Mouse (Mus musculus) CH12.LX (cell line): ENCODE measurements at regions not wholly inside any gene's neighbourhood (a gene's known extent, or its start where the extent isn't known, plus 50 kb on each side); places are given as distances from the start of the nearest gene placed in this dataset.

Experiments used
- DNase-seq: peaks from one replicate; pipeline ENCODE4 v3.0.0-alpha.2; 2013; ENCODE audit errors: extremely low read depth
- H3K27ac ChIP-seq: 2 replicates; pipeline ENCODE4 v1.5.1; 2012; ENCODE audit warnings: low read depth, mild to moderate bottlenecking, control low read depth, moderate library complexity; ENCODE audit not compliant: insufficient read depth
- H3K27me3 ChIP-seq: replicated peaks from 2 replicates; pipeline ENCODE3; 2012; ENCODE audit warnings: inconsistent platforms
- H3K36me3 ChIP-seq, 2 experiments: replicated peaks in 1 of 2; 2 replicates each; pipeline versions ENCODE3 to v1.6.1; 2012; ENCODE audit warnings: inconsistent platforms in 1 of 2, low read length in 1 of 2, mild to moderate bottlenecking in 1 of 2, mixed read lengths in 1 of 2, moderate library complexity in 1 of 2; ENCODE audit not compliant: control insufficient read depth in 1 of 2, insufficient read depth in 1 of 2
- H3K4me1 ChIP-seq, 2 experiments: 2 replicates each; pipeline ENCODE4 v1.6.1; 2012; ENCODE audit warnings: inconsistent platforms in 1 of 2, moderate library complexity in 1 of 2; ENCODE audit not compliant: insufficient read depth in 2 of 2, control insufficient read depth in 1 of 2
- H3K4me2 ChIP-seq: 2 replicates; pipeline ENCODE4 v1.6.1; 2012; ENCODE audit warnings: low read depth, mild to moderate bottlenecking, control low read depth; ENCODE audit not compliant: poor library complexity, insufficient read depth, severe bottlenecking
- H3K4me3 ChIP-seq, 3 experiments: fragments of 150-350 bp in 1 of 3; sonication (generic) in 1 of 3; replicated peaks in 1 of 3; 2 replicates each; pipeline versions ENCODE3 to v1.5.1; 2011 to 2012; ENCODE audit warnings: low read depth in 2 of 3, low read length in 2 of 3, mild to moderate bottlenecking in 2 of 3, moderate library complexity in 2 of 3, control low read depth in 1 of 3, improper control_type of control experiment in 1 of 3, inconsistent platforms in 1 of 3, mixed read lengths in 1 of 3; ENCODE audit not compliant: poor library complexity in 1 of 3
- H3K79me2 ChIP-seq: replicated peaks from 2 replicates; pipeline ENCODE4 v1.6.1; 2012; ENCODE audit warnings: mild to moderate bottlenecking, moderate library complexity; ENCODE audit not compliant: control insufficient read depth, poor library complexity, insufficient read depth, severe bottlenecking; ENCODE audit errors: extremely low read depth
- H3K9ac ChIP-seq: 2 replicates; pipeline ENCODE4 v1.6.1; 2012; ENCODE audit warnings: low read depth, mild to moderate bottlenecking, control low read depth, moderate library complexity; ENCODE audit not compliant: insufficient read depth
- H3K9me3 ChIP-seq: replicated peaks from 2 replicates; pipeline ENCODE3; 2012; ENCODE audit warnings: low read length, inconsistent platforms, mixed read lengths
- CHD1 ChIP-seq: IDR thresholded peaks from 2 replicates; pipeline ENCODE4 v1.6.1; 2012; ENCODE audit warnings: low read depth, low read length, improper control_type of control experiment, inconsistent platforms
- CHD2 ChIP-seq: IDR thresholded peaks from 2 replicates; pipeline ENCODE4 v1.6.1; 2011; ENCODE audit warnings: low read length, improper control_type of control experiment
- ELF1 ChIP-seq: IDR thresholded peaks from 2 replicates; pipeline ENCODE4 v1.6.1; 2014; ENCODE audit warnings: low read depth, mild to moderate bottlenecking, inconsistent platforms, low read length, improper control_type of control experiment
- MAFK ChIP-seq: IDR thresholded peaks from 2 replicates; pipeline ENCODE4 v1.6.1; 2011; ENCODE audit warnings: low read length, improper control_type of control experiment; ENCODE audit not compliant: insufficient replicate concordance
- MAX ChIP-seq: IDR thresholded peaks from 2 replicates; pipeline ENCODE4 v1.6.1; 2011; ENCODE audit warnings: low read length, improper control_type of control experiment
- MXI1 ChIP-seq: IDR thresholded peaks from 2 replicates; pipeline ENCODE4 v1.6.1; 2011; ENCODE audit warnings: mild to moderate bottlenecking, low read depth, low read length, improper control_type of control experiment
- MYC ChIP-seq: IDR thresholded peaks from 2 replicates; pipeline ENCODE4 v1.6.1; 2011; ENCODE audit warnings: low read depth, mild to moderate bottlenecking, improper control_type of control experiment, low read length
- NELFE ChIP-seq: IDR thresholded peaks from 2 replicates; pipeline ENCODE4 v1.6.1; 2011; ENCODE audit warnings: low read depth, low read length, improper control_type of control experiment
- NRF1 ChIP-seq: IDR thresholded peaks from 2 replicates; pipeline ENCODE4 v1.6.1; 2014; ENCODE audit warnings: low read depth, mild to moderate bottlenecking, inconsistent platforms, low read length, improper control_type of control experiment, moderate library complexity
- POLR2A ChIP-seq: IDR thresholded peaks from 2 replicates; pipeline ENCODE4 v1.6.1; 2011; ENCODE audit warnings: low read depth, mild to moderate bottlenecking, improper control_type of control experiment, low read length
- RAD21 ChIP-seq: IDR thresholded peaks from 2 replicates; pipeline ENCODE4 v1.6.1; 2011; ENCODE audit warnings: low read depth, mild to moderate bottlenecking, low read length, improper control_type of control experiment, moderate library complexity
- RCOR1 ChIP-seq: conservative IDR thresholded peaks from 2 replicates; pipeline ENCODE4 v1.6.1; 2012; ENCODE audit warnings: low read depth, mild to moderate bottlenecking, inconsistent platforms, low read length, improper control_type of control experiment
- SMC3 ChIP-seq: IDR thresholded peaks from 2 replicates; pipeline ENCODE4 v1.6.1; 2011; ENCODE audit warnings: low read depth, low read length, improper control_type of control experiment
- TBP ChIP-seq: conservative IDR thresholded peaks from 2 replicates; pipeline ENCODE4 v1.6.1; 2011; ENCODE audit warnings: low read depth, low read length, improper control_type of control experiment
- TCF12 ChIP-seq: IDR thresholded peaks from 2 replicates; pipeline ENCODE4 v1.6.1; 2014; ENCODE audit warnings: low read depth, mild to moderate bottlenecking, inconsistent platforms, low read length, improper control_type of control experiment
- UBTF ChIP-seq: IDR thresholded peaks from 2 replicates; pipeline ENCODE4 v1.6.1; 2012; ENCODE audit warnings: low read depth, mild to moderate bottlenecking, inconsistent platforms, low read length, improper control_type of control experiment, moderate library complexity
- ZMIZ1 ChIP-seq: IDR thresholded peaks from 2 replicates; pipeline ENCODE4 v1.6.1; 2012; ENCODE audit warnings: low read depth, mild to moderate bottlenecking, inconsistent platforms, low read length, improper control_type of control experiment
- ZNF384 ChIP-seq: IDR thresholded peaks from 2 replicates; pipeline ENCODE4 v1.6.1; 2012; ENCODE audit warnings: low read depth, low read length, improper control_type of control experiment, inconsistent platforms
- dilution Hi-C: fragments of 300-500 bp; cut with MboI; formaldehyde crosslinking; loops from 2 replicates; pipeline ENCODE4 v1.14.3; 2020; ENCODE audit warnings: low sequenced_read_pairs; ENCODE audit not compliant: extremely low pct_unique_long_range_greater_than_20kb, extremely low pct_ligation_motif_present
- in situ Hi-C: fragments of 300-500 bp; cut with MboI; formaldehyde crosslinking; loops from 3 replicates; pipeline ENCODE4 v1.14.3; 2019; ENCODE audit warnings: low sequenced_read_pairs, low pct_ligation_motif_present, low pct_unique_long_range_greater_than_20kb, mixed read lengths

DNA sequence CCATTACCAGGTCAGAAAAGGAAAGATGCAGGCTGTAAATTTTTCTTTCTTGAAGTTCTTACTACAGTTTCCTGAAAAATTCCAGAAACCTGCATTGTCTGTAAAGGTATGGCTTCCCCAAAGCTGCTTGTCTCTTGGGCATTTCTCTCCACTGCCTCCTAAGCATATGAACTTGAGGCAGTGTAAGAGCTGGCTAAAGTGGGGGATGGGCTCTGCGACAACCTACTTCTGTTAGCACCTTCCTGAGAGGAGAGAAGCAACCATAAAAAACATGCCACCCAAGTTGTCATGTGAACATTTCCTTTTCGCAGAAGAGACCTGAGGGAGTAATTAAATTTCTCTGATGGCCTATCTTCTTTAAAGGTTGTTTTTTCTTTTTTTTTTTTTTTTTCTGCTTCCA, 711.6 kb upstream of the Klhl29 start:
- Histone ChIP-seq H3K4me2 (no peak overlapping the region), H3K4me1 (no peaks in the 10 kb centered on the region), H3K9me3 (peaks cover 31% of the 10 kb centered on the region), H3K27ac (no peak overlapping the region), H3K79me2 (no peaks in the 10 kb centered on the region), H3K36me3 (no peaks in the 10 kb centered on the region), H3K4me3 (no peak overlapping the region), H3K9ac (no peak overlapping the region), H3K27me3 (no peaks in the 10 kb centered on the region)
- no peak for TF ChIP-seq MAFK
- TF ChIP-seq RAD21 = no peak
- TF ChIP-seq CHD1 = no peak
- TF ChIP-seq MYC = no peak
- no peak for TF ChIP-seq ELF1
- no peak for TF ChIP-seq ZMIZ1
- no peak for TF ChIP-seq MXI1
- no peak for TF ChIP-seq UBTF
- dilution Hi-C loops (no loop called here), in situ Hi-C loops (no loop called here)
- DNase-seq = no peak

DNA sequence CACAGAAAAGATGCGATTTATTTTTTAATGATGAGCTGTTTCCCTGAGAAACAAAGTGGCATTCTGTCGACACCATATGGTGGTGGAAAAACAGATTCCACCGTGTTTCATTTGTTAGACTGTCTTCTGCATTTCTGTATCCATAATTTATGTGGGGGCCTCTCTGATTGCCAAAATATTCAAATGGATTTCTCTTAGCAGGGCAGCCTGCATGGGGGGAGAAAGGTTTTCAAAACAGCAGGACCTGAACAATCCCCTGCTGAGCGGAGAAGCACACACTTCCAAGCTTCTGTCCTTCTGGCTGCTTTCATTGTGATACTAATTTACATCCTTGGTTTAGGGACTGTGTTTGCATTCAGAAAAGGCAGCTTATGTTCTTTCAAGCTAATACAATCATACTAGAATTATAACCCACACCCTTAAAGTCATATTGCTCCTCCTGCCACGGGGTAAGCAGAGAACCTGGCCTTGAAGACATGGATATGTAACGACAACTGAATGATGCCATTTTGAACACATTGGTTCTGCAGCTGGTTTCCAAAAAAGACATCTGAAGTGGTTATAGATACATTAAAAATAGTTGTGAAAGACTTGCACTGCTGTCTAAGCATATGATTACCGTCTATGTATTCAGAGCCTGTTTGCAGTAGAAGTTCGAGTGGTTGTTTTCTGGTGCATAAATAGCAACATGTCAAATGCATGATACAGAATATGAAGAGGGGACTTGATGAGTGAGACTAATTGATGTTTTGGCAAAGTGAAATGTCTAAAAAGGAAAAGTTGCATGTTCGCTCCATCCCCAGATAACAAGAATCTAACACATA, 671.6 kb upstream of the Klhl29 start:
- H3K9ac ChIP-seq = no peak overlapping the region
- no peak overlapping the region for H3K4me2 ChIP-seq
- H3K27ac ChIP-seq = no peak overlapping the region
- H3K36me3 ChIP-seq = no peaks in the 10 kb centered on the region
- no peak overlapping the region for H3K4me3 ChIP-seq
- DNase-seq = no peak
- TF ChIP-seq MAX (no peak), SMC3 (no peak), NRF1 (no peak), CHD2 (no peak), POLR2A (no peak), RCOR1 (no peak), TBP (no peak), NELFE (no peak), ZNF384 (no peak), TCF12 (no peak), CHD1 (no peak), MAFK (no peak)
- dilution Hi-C loops = no loop called here
- no peaks in the 10 kb centered on the region for H3K4me1 ChIP-seq
- in situ Hi-C loops = no loop called here
- peaks cover 31% of the 10 kb centered on the region for H3K9me3 ChIP-seq
- H3K79me2 ChIP-seq = no peaks in the 10 kb centered on the region
- no peaks in the 10 kb centered on the region for H3K27me3 ChIP-seq
